Mouse (Mus musculus) forebrain, embryonic 14.5 days (tissue): ENCODE data around the gene Ube2o. TPM values are rescaled to one million over a fixed set of nuclear protein-coding genes. Genes with fewer than 3 reads are reported as not detected.

Source experiments
- ATAC-seq: fragments of 200-750 bp; cut with Nextera tagmentation; 2 replicates; pipeline ENCODE4 v1.8.0; 2017; ENCODE audit warnings: mild to moderate bottlenecking, moderate library complexity
- DNase-seq: peaks from one replicate; pipeline ENCODE4 v3.0.0-alpha.2; 2015; ENCODE audit warnings: low spot score
- H3K27ac ChIP-seq: fragments of 300-500 bp; sonication (generic); 2 replicates; pipeline ENCODE4 v1.5.1; 2014; ENCODE audit warnings: low read depth, mild to moderate bottlenecking, control low read depth, low read length, moderate library complexity
- H3K27me3 ChIP-seq: fragments of 300-500 bp; sonication (generic); replicated peaks from 2 replicates; pipeline ENCODE4 v1.6.1; 2014; ENCODE audit warnings: low read length, control low read depth, mixed read lengths; ENCODE audit not compliant: control insufficient read depth, insufficient read depth
- H3K36me3 ChIP-seq: fragments of 300-500 bp; sonication (generic); 2 replicates; pipeline ENCODE4 v1.6.1; 2014; ENCODE audit warnings: low read length, control low read depth; ENCODE audit not compliant: control insufficient read depth, insufficient read depth
- H3K4me1 ChIP-seq: fragments of 300-500 bp; sonication (generic); 2 replicates; pipeline ENCODE4 v1.6.1; 2014; ENCODE audit warnings: antibody characterized with exemption, low read length, control low read depth; ENCODE audit not compliant: control insufficient read depth, insufficient read depth
- H3K4me2 ChIP-seq: fragments of 300-500 bp; sonication (generic); 2 replicates; pipeline ENCODE4 v1.6.1; 2014; ENCODE audit warnings: mild to moderate bottlenecking, control low read depth, low read length
- H3K4me3 ChIP-seq: fragments of 300-500 bp; sonication (generic); 2 replicates; pipeline ENCODE4 v1.5.1; 2014; ENCODE audit warnings: low read depth, low read length, control low read depth
- H3K9ac ChIP-seq: fragments of 300-500 bp; sonication (generic); 2 replicates; pipeline ENCODE4 v1.6.1; 2014; ENCODE audit warnings: mild to moderate bottlenecking, low read length, control low read depth, moderate library complexity
- H3K9me3 ChIP-seq: fragments of 300-500 bp; sonication (generic); replicated peaks from 2 replicates; pipeline ENCODE4 v1.6.1; 2016; ENCODE audit warnings: low read length, control low read depth, mixed read lengths; ENCODE audit not compliant: control insufficient read depth
- WGBS: fragments of 180-500 bp; shearing (Covaris S2); extraction: QIAGEN DNeasy Blood & Tissue Kit; methylation state at CpG from one replicate; pipeline ENCODE4 v1.1.7; 2014; 5-methylcytosine and 5-hydroxymethylcytosine counted together
- polyA plus RNA-seq: library from polyadenylated mRNA; unstranded; fragments of >200 nt; fragmentation: Nextera tagmentation; extraction: Ambion mirVana; gene quantifications from 2 replicates; pipeline ENCODE4 v1.2.1, GENCODE M21; 2014

Ube2o gene
- polyA plus RNA-seq, 1 experiment from 2014 or later = 16.7 TPM

DNA sequence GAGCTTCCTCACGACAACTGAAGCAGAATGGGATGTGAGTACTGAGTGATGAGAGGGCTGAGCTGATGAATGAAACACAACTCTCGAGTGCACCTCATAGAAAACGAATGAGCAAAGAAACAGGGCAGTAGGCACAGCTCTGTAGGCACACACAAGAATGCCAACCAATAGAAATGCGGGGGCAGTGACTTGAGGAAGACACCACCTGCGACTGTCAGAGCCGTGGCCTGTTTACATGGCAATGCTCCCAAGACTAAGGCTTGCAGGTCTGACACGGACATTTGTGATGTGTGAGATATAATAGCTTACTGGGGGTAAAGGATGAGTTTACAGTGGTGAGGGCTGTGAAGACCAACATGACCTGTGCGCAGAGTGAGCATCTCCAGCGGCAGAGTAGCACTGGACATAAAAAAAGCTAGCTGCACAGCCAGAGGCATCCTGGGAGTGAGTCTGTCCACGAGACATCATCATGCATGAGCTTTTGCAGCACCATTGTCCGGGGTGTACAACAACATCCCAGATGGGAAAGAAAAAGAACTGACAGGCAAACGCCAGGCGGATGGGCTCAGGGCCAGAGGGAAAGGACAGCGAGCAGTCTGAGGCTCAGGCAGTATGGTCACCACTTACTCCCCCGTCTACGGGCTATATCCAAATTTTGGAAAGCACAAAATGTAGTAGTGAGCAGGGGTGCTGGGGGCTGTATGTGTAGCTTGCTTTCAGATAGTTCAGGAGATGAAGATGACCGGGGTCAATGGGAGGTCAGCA lies 33.8 kb downstream of the Ube2o start:
- Histone ChIP-seq H3K27ac (no peak overlapping the region), H3K4me2 (no peak overlapping the region), H3K27me3 (no peaks in the 10 kb centered on the region), H3K4me3 (no peak overlapping the region), H3K36me3 (peaks cover 47% of the 10 kb centered on the region), H3K4me1 (no peaks in the 10 kb centered on the region), H3K9ac (no peak overlapping the region), H3K9me3 (no peaks in the 10 kb centered on the region)
- WGBS = 86% methylated on average over 17 of the region's 17 CpGs
- DNase-seq (no peak), ATAC-seq (no peak)

DNA sequence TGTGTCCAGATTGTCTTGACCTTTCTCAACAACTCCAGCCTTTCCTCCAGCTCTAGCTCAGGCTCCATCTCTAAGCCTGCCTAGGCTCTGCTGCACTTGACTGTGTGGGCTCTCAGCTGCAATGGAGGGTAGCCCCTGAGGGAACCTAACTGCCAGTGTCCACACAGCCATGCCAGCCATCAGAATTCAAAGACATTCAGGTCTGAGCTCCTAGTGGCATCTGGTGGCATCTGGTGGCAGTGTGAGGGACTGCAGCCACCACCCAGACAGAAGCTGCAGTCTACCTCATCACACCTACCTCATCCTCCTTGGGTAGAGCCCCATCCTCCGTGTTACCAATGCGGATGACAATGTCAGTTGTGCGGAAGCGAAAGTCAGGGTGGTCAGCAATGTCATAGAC lies 38.1 kb downstream of the Ube2o start:
- Histone ChIP-seq H3K27ac (no peak overlapping the region), H3K4me3 (no peak overlapping the region), H3K9ac (no peak overlapping the region), H3K4me2 (no peak overlapping the region), H3K4me1 (no peaks in the 10 kb centered on the region), H3K27me3 (no peaks in the 10 kb centered on the region), H3K9me3 (no peaks in the 10 kb centered on the region), H3K36me3 (peaks cover 90% of the 10 kb centered on the region)
- 91% methylated on average over 4 of the region's 4 CpGs for WGBS
- peak; percentile 52 for DNase-seq
- no peak for ATAC-seq

DNA sequence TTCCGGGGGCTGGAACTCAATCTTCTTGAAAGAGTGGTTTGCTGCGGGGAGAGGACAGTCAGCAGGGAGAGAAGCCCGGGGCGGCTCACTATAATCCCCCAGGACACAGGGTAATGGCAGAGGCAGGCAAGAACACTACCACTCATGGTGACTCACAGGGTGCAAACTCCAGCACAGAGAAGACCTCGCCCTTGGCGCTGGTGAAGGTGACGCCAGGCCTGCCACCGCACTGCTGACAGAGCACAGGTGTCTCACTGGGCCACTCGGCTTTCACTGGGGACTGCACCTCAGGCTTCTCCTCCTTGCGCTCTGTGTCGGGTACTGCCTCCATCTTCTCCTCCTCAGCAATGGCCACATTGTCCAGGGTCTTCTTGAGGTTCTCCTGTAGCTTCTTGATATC lies 40.1 kb downstream of the Ube2o start:
- ATAC-seq (no peak), DNase-seq (no peak)
- Histone ChIP-seq H3K36me3 (peaks cover 91% of the 10 kb centered on the region), H3K4me2 (no peak overlapping the region), H3K27me3 (no peaks in the 10 kb centered on the region), H3K4me3 (no peak overlapping the region), H3K9me3 (no peaks in the 10 kb centered on the region), H3K27ac (no peak overlapping the region), H3K4me1 (no peaks in the 10 kb centered on the region), H3K9ac (no peak overlapping the region)
- WGBS = 95% methylated on average over 11 of the region's 11 CpGs

DNA sequence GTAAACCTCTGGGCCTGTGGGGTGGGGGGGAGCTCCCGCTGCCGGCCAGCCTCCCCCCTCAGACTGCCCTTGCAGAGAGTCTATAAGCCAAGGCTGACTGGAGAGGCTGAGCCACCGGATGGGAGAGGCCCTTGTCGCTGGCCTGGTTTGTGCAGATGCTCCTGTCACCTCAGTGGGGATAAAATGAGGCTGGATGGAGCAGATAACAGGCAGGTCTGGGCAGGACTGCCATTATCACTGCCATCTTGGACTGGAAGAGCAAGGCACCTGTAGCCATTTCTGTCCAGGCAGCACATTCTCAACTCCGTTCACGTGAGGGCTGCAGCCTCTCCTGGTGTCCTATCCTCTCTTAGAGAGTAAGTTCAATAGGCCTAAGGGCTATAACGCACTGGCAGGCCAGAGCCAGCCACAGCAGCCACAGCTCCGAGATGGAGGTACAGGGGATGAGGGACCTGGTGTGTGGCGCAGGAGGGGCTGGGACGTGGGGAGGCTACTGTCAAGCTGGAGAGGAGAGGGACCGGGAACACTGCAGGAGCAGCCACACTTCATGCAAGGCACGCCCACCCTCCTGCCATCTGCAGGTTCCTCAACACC lies 43.0 kb downstream of the Ube2o start:
- 89% methylated on average over 12 of the region's 12 CpGs for WGBS
- no peak for ATAC-seq
- no peaks in the 10 kb centered on the region for H3K9me3 ChIP-seq
- no peak overlapping the region for H3K4me3 ChIP-seq
- H3K36me3 ChIP-seq = peaks cover 65% of the 10 kb centered on the region
- peaks cover 18% of the 10 kb centered on the region for H3K27me3 ChIP-seq
- H3K4me2 ChIP-seq = no peak overlapping the region
- H3K27ac ChIP-seq = no peak overlapping the region
- no peak overlapping the region for H3K9ac ChIP-seq
- no peak for DNase-seq
- peaks cover 8% of the 10 kb centered on the region for H3K4me1 ChIP-seq

DNA sequence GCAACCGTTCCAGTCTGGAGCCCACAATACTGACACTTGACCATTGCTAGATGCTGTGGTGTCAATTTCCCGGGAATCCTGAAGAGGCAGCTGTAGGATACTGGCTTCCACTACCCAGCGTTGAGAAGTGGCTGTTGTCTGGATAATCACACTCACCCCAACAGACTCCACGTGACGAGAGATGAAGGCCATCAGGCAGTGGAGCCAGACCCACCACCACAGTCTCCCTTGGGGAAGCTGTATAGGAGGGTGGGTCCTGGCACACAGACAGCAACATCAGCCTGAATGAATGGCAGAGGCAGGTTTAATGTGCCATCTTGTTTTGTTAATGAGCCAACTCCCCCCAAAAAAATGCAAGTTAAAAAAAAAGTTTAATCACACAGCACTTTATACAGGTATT lies 43.9 kb downstream of the Ube2o start:
- Histone ChIP-seq H3K36me3 (peaks cover 57% of the 10 kb centered on the region), H3K4me1 (peaks cover 12% of the 10 kb centered on the region), H3K27me3 (peaks cover 26% of the 10 kb centered on the region), H3K4me3 (no peak overlapping the region), H3K9ac (no peak overlapping the region), H3K9me3 (no peaks in the 10 kb centered on the region), H3K4me2 (no peak overlapping the region), H3K27ac (no peak overlapping the region)
- WGBS = 77% methylated on average over 5 of the region's 5 CpGs
- DNase-seq = no peak
- no peak for ATAC-seq

DNA sequence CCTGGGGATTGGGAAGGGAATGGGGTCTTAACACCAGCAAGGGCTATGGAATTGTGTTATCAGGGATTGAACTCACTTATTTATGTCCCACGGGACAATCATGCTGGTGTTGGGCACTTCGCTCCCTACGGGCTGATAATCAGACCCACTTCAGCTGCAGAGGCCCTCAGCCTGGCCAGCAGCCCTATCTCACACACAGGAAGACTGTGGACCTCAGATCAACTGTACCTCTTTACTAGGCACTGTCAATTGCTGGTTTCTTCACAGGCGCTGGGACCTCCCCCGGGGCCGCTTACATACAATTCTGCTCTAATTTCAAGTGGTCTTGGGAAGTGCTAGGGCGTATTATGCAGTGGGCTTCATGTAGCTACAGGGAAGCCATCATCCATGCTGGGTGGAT lies 44.6 kb downstream of the Ube2o start:
- H3K27me3 ChIP-seq = peaks cover 33% of the 10 kb centered on the region
- H3K36me3 ChIP-seq = peaks cover 50% of the 10 kb centered on the region
- 93% methylated on average over 7 of the region's 7 CpGs for WGBS
- no peak overlapping the region for H3K4me3 ChIP-seq
- H3K27ac ChIP-seq = no peak overlapping the region
- no peak overlapping the region for H3K9ac ChIP-seq
- no peak overlapping the region for H3K4me2 ChIP-seq
- peaks cover 19% of the 10 kb centered on the region for H3K4me1 ChIP-seq
- ATAC-seq (no peak), DNase-seq (no peak)
- H3K9me3 ChIP-seq = no peaks in the 10 kb centered on the region

DNA sequence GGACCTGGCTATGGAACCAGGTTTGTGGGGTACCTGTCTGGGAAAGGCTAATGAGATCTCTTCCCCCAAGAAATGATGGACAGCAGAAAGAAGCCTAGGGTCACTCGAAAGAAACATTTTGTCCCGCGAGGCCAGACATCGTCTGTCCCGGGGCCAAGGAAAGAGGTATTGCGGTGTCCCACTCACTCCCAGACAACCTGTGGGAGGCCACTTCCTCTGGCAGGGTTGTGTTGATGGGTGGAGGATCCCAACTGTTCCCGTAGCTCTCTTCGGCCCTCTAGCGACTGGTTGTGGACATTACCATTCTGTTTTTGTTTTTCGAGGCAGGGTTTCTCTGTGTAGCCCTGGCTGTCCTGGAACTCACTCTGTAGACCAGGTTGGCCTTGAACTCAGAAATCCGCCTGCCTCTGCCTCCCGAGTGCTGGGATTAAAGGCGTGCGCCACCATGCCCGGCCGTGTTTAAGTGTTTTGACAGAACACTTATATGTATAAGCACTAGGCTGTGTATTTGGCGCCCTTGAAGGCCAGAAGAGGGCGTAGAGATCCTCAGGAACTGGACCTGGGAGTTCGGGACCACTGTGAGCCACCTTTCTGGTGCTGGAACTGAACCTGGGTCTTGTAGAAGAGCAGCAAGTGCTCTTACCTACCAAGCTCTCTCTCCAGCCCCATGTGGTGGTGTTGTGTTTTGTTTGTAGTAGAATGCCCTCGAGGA lies 46.9 kb downstream of the Ube2o start:
- H3K4me3 ChIP-seq = peak overlapping the region; percentile 39
- peaks cover 40% of the 10 kb centered on the region for H3K27me3 ChIP-seq
- H3K27ac ChIP-seq = no peak overlapping the region
- ATAC-seq (peak; percentile 54), DNase-seq (peak; percentile 82)
- H3K4me2 ChIP-seq = peak overlapping the region; percentile 92
- no peaks in the 10 kb centered on the region for H3K9me3 ChIP-seq
- H3K4me1 ChIP-seq = peaks cover 31% of the 10 kb centered on the region
- WGBS = 17% methylated on average over 20 of the region's 20 CpGs
- H3K36me3 ChIP-seq = peaks cover 26% of the 10 kb centered on the region
- H3K9ac ChIP-seq = no peak overlapping the region

DNA sequence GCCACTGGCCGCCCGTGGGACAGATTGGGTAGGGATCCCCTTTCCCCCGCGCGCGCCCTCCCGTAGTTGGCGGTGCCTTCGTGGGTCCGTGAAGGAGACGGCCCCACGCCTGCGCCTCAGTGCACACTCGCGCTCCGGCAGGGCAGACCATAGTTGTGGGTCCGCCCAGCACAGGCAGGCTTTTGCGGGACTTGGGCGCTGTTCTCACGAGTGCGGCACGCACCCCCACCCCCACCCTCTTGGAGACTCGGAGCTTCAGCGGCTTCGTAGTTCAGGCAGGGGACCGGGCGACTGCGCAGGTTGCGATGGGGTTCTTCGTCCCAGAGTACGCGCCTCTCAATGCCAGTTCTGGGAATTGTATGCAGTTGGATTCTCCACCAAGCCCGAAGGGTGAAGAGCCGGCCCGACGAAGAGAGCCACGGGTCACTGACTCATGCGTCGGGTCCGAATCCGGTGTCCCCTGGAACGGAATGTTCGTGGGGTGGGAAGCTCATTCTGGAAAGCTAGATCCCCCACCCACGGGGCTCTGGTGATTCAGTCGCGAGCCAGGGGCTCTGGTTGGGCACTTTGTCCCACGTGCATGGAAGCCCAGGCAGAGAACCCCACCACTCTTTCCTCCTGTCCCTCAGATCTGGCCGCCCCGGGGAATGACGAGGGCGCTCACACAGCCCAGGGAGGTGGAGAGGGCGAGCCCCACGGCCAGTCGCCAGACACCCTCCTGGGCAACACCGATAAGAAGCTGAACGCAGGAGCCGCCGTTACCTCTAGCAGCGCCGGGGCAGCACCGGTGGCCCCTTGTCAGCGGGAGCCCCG lies 47.7 kb downstream of the Ube2o start:
- WGBS = under 1% methylated on average over 59 of the region's 63 CpGs
- Histone ChIP-seq H3K4me3 (peak overlapping the region; percentile 39), H3K36me3 (peaks cover 18% of the 10 kb centered on the region), H3K27ac (no peak overlapping the region), H3K9ac (peak overlapping the region; percentile 50), H3K4me1 (peaks cover 31% of the 10 kb centered on the region), H3K9me3 (no peaks in the 10 kb centered on the region), H3K4me2 (peak overlapping the region; percentile 92), H3K27me3 (peaks cover 40% of the 10 kb centered on the region)
- DNase-seq (no peak), ATAC-seq (peak; percentile 29; the same call in 1 of the 2 replicates)
